Mouse (Mus musculus) bone marrow macrophage, adult 2 months (primary cell): Measurements from ENCODE around the gene Cct6b. TPM values are rescaled to one million over a fixed set of nuclear protein-coding genes. Genes with fewer than 3 reads are reported as not detected.

Source experiments
- H3K27ac ChIP-seq: 2 replicates; pipeline ENCODE4 v1.5.1; 2012; ENCODE audit warnings: low read depth, low read length; ENCODE audit not compliant: insufficient read depth
- H3K4me1 ChIP-seq: 2 replicates; pipeline ENCODE4 v1.6.1; 2012; ENCODE audit warnings: low read length; ENCODE audit not compliant: control insufficient read depth, insufficient read depth
- H3K4me3 ChIP-seq: 2 replicates; pipeline ENCODE4 v1.5.1; 2012; ENCODE audit warnings: mild to moderate bottlenecking, low read length, moderate library complexity; ENCODE audit not compliant: insufficient read depth
- CTCF ChIP-seq: IDR thresholded peaks from 2 replicates; pipeline ENCODE4 v1.5.1; 2012; ENCODE audit warnings: low read depth, mild to moderate bottlenecking, low read length, moderate library complexity
- POLR2A ChIP-seq: IDR thresholded peaks from 2 replicates; pipeline ENCODE4 v1.6.1; 2012; ENCODE audit warnings: mild to moderate bottlenecking, low read depth, low read length, borderline replicate concordance
- polyA plus RNA-seq: library from polyadenylated mRNA; stranded (reverse); fragments of >200 nt; gene quantifications from 2 replicates; pipeline ENCODE4 v1.2.4, GENCODE M21; 2012; ENCODE audit not compliant: missing spikeins, insufficient read depth, insufficient read length

The Cct6b gene
- polyA plus RNA-seq, result 0.51 and 0.60 TPM in 2 replicates

- TF ChIP-seq POLR2A (0 out of 2 replicates have a peak, but pooled peaks have one; percentile 66), CTCF (0 out of 2 replicates have a peak, but pooled peaks have one; percentile 8)
- H3K4me1 ChIP-seq, result peaks cover 4% of the 10 kb centered on the region
Measured at GRCm38 (mm10) chr11:82763742-82764437, at the start of gene Cct6b, which contains the start of gene Zfp830. Gene Cct6b (minus strand): TSS chr11:82764321. Gene Zfp830 (plus strand): TSS chr11:82764345.

GRCm38 (mm10) chr11:82808485-82808884 is 44.4 kb upstream of the Cct6b start:
- Histone ChIP-seq H3K4me1 (no peaks in the 10 kb centered on the region), H3K27ac (no peak overlapping the region), H3K4me3 (no peak overlapping the region)
- TF ChIP-seq CTCF (no peak), POLR2A (no peak)

More at GRCm38 (mm10) chr11:82763742-82764437, at the start of gene Cct6b, which contains the start of gene Zfp830:
- Histone ChIP-seq H3K4me3 (peak within 1 kb of the TSS; percentile 88), H3K27ac (peak within 1 kb of the TSS; percentile 76)

GRCm38 (mm10) chr11:82807370-82807769 is 43.2 kb upstream of the Cct6b start:
- H3K4me3 ChIP-seq, result no peak overlapping the region
- TF ChIP-seq POLR2A (no peak), CTCF (no peak)
- no peak overlapping the region for H3K27ac ChIP-seq
- H3K4me1 ChIP-seq, result no peaks in the 10 kb centered on the region

- no peak overlapping the region for H3K4me3 ChIP-seq
- H3K27ac ChIP-seq, result no peak overlapping the region
- H3K4me1 ChIP-seq, result no peaks in the 10 kb centered on the region
- TF ChIP-seq CTCF, result no peak
- TF ChIP-seq POLR2A, result no peak
Measured at GRCm38 (mm10) chr11:82806656-82807055, 42.5 kb upstream of the Cct6b start.

- no peak for TF ChIP-seq POLR2A
- TF ChIP-seq CTCF, result no peak
- Histone ChIP-seq H3K27ac (no peak overlapping the region), H3K4me3 (no peak overlapping the region), H3K4me1 (peaks cover 14% of the 10 kb centered on the region)
Measured at GRCm38 (mm10) chr11:82783453-82783852, 19.3 kb upstream of the Cct6b start.

GRCm38 (mm10) chr11:82782197-82782596 is 18.1 kb upstream of the Cct6b start:
- Histone ChIP-seq H3K4me3 (peak overlapping the region; percentile 76), H3K27ac (no peak overlapping the region), H3K4me1 (peaks cover 17% of the 10 kb centered on the region)
- no peak for TF ChIP-seq POLR2A
- TF ChIP-seq CTCF, result no peak

GRCm38 (mm10) chr11:82780983-82781903 is 17.1 kb upstream of the Cct6b start, which contains the start of gene Lig3:
Gene Lig3 (plus strand): TSS chr11:82781108.
- H3K27ac ChIP-seq, result peak within 1 kb of the TSS; percentile 83
- peak within 1 kb of the TSS; percentile 76 for H3K4me3 ChIP-seq
- peaks cover 17% of the 10 kb centered on the region for H3K4me1 ChIP-seq
- TF ChIP-seq CTCF, result no peak
- TF ChIP-seq POLR2A, result no peak

GRCm38 (mm10) chr11:82780134-82780533 is 16.0 kb upstream of the Cct6b start:
- TF ChIP-seq POLR2A (no peak), CTCF (no peak)
- Histone ChIP-seq H3K4me3 (peak overlapping the region; percentile 76), H3K27ac (peak overlapping the region; percentile 63; the same call in 1 of the 2 replicates)

GRCm38 (mm10) chr11:82764438-82764924 is 360 bp upstream of the Cct6b start:
- Histone ChIP-seq H3K4me3 (peak overlapping the region; percentile 88), H3K4me1 (peaks cover 4% of the 10 kb centered on the region), H3K27ac (peak overlapping the region; percentile 76)
- TF ChIP-seq CTCF (no peak), POLR2A (no peak; the same call in 1 of the 2 replicates)

More at GRCm38 (mm10) chr11:82780134-82780533, 16.0 kb upstream of the Cct6b start:
- H3K4me1 ChIP-seq, result peaks cover 17% of the 10 kb centered on the region

GRCm38 (mm10) chr11:82763261-82763660 is 860 bp downstream of the Cct6b start:
- TF ChIP-seq CTCF (no peak), POLR2A (no peak)
- peaks cover 4% of the 10 kb centered on the region for H3K4me1 ChIP-seq
- peak overlapping the region; percentile 61 for H3K27ac ChIP-seq
- peak overlapping the region; percentile 88 for H3K4me3 ChIP-seq
